Mouse (Mus musculus): ENCODE data around the gene Ggta1. TPM values are rescaled to one million over a fixed set of nuclear protein-coding genes. Genes with fewer than 3 reads are reported as not detected.

The Ggta1 gene
- polyA plus RNA-seq, 1 experiment from 2014 or later: 5.0 TPM

DNA sequence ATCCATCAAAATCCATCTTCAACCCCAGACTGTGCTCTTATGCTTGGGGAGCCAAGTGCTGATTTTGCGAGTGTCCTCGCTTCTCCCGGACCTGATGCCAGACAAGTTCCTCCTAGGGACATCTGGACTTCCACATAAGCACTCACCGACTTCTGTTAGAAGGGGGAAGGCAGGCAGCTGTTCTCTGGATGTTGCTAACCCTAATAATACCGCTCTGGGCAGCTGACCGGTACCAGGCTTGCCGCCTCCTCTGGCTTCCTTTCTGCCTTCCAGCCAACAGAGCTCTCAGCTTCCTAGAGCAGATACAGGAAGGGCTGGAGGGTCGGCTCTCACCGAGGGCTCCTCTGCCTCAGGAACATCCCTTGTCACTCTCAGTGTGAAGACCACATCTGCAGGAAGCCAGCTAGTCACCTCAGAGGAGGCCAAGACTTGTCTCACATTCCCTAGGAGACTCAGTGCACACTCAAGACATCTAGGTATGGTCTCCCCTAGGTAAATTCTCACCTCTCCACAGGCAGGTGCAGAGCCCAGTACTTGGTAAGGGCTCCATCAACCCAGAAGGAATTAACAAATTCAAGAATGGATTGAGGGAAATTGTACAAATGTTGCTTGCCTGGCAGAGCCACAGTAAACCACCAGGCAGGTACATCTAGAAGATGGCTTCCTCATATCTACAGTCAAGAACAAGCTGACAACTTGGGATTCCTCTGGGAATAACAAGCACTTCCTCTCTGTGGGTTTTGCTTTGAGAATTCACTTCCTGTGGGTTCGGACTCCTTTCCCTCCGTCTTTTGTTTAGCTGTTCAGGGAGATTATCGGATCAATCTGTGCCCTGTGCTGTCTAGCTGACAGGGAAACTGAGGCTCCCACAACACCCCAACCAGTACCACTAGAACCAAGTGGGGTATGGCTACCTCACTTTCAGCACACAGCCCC, 13.1 kb downstream of the Ggta1 start:
- no peak overlapping the region for H3K4me3 ChIP-seq
- no peak for DNase-seq (ENCODE audit: low spot score)
- 79% methylated on average over 12 of the region's 12 CpGs for WGBS
- H3K9me3 ChIP-seq: no peaks in the 10 kb centered on the region
- no peaks in the 10 kb centered on the region for H3K36me3 ChIP-seq
- H3K4me1 ChIP-seq (replicated peaks): peaks cover 39% of the 10 kb centered on the region
- no peaks in the 10 kb centered on the region for H3K27me3 ChIP-seq (ENCODE audit: insufficient read depth, poor library complexity, severe bottlenecking)
- H3K27ac ChIP-seq: no peak overlapping the region

DNA sequence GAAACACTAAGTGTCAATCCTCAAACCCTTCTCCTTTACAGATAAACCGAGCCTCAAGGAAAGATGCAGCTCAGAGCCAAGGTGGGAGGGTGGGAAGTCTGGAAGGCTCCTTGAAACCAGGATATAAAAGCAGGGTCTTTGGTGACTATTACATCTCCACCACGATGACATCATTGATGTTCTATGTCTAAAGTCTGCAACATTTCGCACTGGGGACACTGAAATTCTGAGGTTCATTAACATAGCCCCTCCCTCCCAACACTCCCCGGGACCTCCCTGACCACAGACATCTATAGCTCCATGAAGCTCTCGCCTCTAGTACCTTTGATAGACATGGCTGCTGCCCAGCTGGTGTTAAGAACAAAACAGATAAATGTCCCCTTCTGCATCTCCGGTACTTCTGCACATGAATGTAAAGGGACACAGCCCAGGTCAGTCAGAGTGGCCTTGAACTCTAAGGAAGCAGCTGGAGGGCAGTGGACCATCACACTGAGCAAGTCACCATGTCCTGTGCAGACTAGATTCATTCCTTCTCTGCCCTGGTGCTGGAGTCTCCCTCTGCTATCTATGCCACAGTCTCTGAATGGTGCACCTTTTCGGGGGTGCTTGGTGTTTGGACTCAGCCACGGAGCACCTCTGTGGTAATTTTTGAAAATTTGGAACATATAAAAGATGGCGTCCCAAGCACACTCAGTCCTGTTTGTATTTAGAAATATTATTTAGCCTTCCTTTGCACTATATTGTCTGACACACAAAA, 13.9 kb downstream of the Ggta1 start:
- no peaks in the 10 kb centered on the region for H3K9me3 ChIP-seq
- no peak for DNase-seq (ENCODE audit: low spot score)
- peaks cover 39% of the 10 kb centered on the region for H3K4me1 ChIP-seq (replicated peaks)
- 0 out of 2 replicates have a peak overlapping the region, but pooled peaks have one; percentile 29 for H3K27ac ChIP-seq
- no peaks in the 10 kb centered on the region for H3K27me3 ChIP-seq (ENCODE audit: insufficient read depth, poor library complexity, severe bottlenecking)
- H3K36me3 ChIP-seq: no peaks in the 10 kb centered on the region
- WGBS: 82% methylated on average over 9 of the region's 9 CpGs
- H3K4me3 ChIP-seq: no peak overlapping the region

DNA sequence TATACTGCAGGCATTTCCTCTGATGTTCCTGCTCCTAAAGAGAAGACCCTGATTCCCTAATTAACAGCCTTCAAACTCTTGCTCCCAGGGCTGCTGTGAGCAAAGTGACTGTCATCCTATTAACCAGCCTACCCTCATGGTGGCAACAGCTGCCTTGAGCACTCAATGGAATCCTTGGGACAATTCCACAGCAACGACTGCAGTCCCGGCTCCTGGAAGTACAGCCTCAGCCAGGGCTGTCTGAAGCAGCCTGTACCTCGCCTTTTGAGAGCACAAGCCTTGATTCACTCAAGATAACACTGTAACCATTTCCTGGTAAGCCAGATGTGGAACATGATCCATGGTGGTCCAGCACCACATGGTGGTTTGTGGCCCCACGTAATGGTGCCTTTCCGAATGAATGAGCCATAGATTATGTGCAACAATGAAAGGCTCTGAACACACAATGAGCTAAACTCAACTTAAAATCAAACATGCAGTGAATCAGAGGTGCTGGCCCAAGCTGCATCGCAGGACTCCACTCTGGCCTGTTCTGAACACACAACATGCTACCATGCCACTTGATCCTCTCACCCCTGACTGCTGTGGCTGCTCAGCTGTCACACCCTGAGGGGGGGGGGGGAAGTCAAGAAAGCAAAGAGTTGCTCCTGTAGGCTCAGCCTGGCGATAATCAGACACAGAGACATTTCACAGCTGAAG, 14.7 kb downstream of the Ggta1 start:
- DNase-seq (ENCODE audit: low spot score): no peak
- 71% methylated on average over 7 of the region's 7 CpGs for WGBS
- H3K4me3 ChIP-seq: no peak overlapping the region

GRCm38 (mm10) chr2:35447453-35447852, 15.6 kb downstream of the Ggta1 start:
- DNase-seq (ENCODE audit: low spot score): no peak
- peaks cover 39% of the 10 kb centered on the region for H3K4me1 ChIP-seq (replicated peaks)
- no peaks in the 10 kb centered on the region for H3K27me3 ChIP-seq (ENCODE audit: insufficient read depth, poor library complexity, severe bottlenecking)
- H3K27ac ChIP-seq: peak overlapping the region; percentile 0; the same call in 1 of the 2 replicates
- H3K9me3 ChIP-seq: no peaks in the 10 kb centered on the region
- H3K36me3 ChIP-seq: no peaks in the 10 kb centered on the region
- no peak overlapping the region for H3K4me3 ChIP-seq
- 81% methylated on average over 7 of the region's 7 CpGs for WGBS

More for the DNA sequence above, 14.7 kb downstream of the Ggta1 start:
- Histone ChIP-seq H3K9me3 (no peaks in the 10 kb centered on the region), H3K4me1 (replicated peaks) (peaks cover 39% of the 10 kb centered on the region), H3K27ac (0 out of 2 replicates have a peak overlapping the region, but pooled peaks have one; percentile 29), H3K36me3 (no peaks in the 10 kb centered on the region), H3K27me3 (ENCODE audit: insufficient read depth, poor library complexity, severe bottlenecking) (no peaks in the 10 kb centered on the region)

GRCm38 (mm10) chr2:35446798-35447197, 16.2 kb downstream of the Ggta1 start:
- 88% methylated on average over 8 of the region's 8 CpGs for WGBS
- DNase-seq (ENCODE audit: low spot score): no peak
- no peak overlapping the region for H3K27ac ChIP-seq
- H3K4me1 ChIP-seq (replicated peaks): peaks cover 39% of the 10 kb centered on the region
- no peaks in the 10 kb centered on the region for H3K9me3 ChIP-seq
- H3K27me3 ChIP-seq (ENCODE audit: insufficient read depth, poor library complexity, severe bottlenecking): no peaks in the 10 kb centered on the region
- H3K4me3 ChIP-seq: no peak overlapping the region
- H3K36me3 ChIP-seq: no peaks in the 10 kb centered on the region

DNA sequence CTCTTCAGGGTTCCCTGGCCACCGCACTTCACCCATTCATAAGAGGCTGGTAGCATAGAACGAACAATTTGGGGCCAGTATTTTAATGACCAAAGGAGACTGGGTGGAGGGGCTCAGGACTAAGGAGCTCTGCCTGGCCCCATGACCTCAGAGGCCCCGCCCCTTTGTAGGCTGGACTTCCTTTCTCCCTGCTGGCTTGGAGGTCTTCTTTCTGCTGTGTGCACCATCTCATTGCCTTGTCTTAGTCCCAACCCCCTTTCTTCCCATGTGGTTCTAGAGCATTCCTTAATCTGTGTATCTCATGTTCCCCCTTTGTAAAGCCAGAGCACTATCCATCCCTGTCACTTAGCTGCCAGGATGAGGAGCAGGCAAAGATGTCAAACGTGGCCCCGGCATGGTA, 16.7 kb downstream of the Ggta1 start:
- no peak overlapping the region for H3K4me3 ChIP-seq
- no peak for DNase-seq (ENCODE audit: low spot score)
- no peaks in the 10 kb centered on the region for H3K27me3 ChIP-seq (ENCODE audit: insufficient read depth, poor library complexity, severe bottlenecking)
- peak overlapping the region; percentile 35; the same call in 1 of the 2 replicates for H3K27ac ChIP-seq
- H3K4me1 ChIP-seq (replicated peaks): peaks cover 39% of the 10 kb centered on the region
- H3K36me3 ChIP-seq: no peaks in the 10 kb centered on the region
- H3K9me3 ChIP-seq: no peaks in the 10 kb centered on the region
- 84% methylated on average over 5 of the region's 5 CpGs for WGBS

DNA sequence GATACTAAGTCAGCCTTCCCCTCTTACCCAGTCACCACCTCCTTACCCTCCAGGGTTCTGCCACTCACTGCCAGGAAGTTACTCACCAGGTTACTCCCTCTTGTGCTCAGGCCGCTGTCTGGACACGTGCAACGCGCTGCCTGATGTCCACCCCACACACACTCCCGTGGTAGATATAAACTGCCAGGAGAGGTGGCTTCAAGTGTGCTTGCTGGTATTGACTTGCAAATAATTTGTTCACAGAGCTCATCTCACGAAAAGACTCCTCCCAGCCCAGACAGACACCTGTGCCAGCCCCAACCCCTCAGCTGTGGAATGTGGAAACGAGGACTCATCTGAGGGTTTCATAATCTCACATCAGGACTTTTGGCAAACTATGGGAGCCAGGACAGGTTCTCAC, 17.4 kb downstream of the Ggta1 start:
- no peaks in the 10 kb centered on the region for H3K27me3 ChIP-seq (ENCODE audit: insufficient read depth, poor library complexity, severe bottlenecking)
- 83% methylated on average over 7 of the region's 7 CpGs for WGBS
- H3K9me3 ChIP-seq: no peaks in the 10 kb centered on the region
- no peak for DNase-seq (ENCODE audit: low spot score)
- H3K4me1 ChIP-seq (replicated peaks): peaks cover 39% of the 10 kb centered on the region
- no peaks in the 10 kb centered on the region for H3K36me3 ChIP-seq
- H3K27ac ChIP-seq: no peak overlapping the region
- no peak overlapping the region for H3K4me3 ChIP-seq

DNA sequence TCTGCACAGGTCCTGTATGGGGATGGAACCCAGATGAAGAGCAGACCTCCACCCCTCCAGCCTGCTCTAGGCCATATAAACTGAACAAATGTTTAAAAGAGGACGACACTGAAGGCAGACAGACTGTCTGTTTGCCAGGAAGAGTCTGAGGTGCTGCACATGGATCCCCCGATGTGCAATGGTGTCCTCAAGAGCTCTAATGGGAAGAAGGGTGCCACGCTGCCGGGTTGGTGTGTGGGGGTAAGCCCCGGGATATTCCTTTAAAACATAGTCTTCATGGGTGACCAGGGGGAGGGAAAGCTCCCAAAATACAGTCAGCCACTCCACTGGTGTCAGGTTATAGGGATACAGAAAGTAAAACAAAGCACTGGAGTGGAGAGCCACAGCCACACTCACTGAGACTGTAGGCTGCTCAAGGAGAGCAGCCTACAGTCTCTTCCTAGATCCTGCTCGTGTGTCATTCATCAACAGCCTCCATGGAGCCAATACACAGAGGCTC, 18.2 kb downstream of the Ggta1 start:
- Histone ChIP-seq H3K27ac (no peak overlapping the region), H3K4me1 (replicated peaks) (peaks cover 35% of the 10 kb centered on the region), H3K36me3 (no peaks in the 10 kb centered on the region), H3K27me3 (ENCODE audit: insufficient read depth, poor library complexity, severe bottlenecking) (no peaks in the 10 kb centered on the region), H3K4me3 (no peak overlapping the region), H3K9me3 (no peaks in the 10 kb centered on the region)
- no peak for DNase-seq (ENCODE audit: low spot score)
- 86% methylated on average over 6 of the region's 6 CpGs for WGBS

GRCm38 (mm10) chr2:35443981-35444763, 18.9 kb downstream of the Ggta1 start:
- Histone ChIP-seq H3K4me1 (replicated peaks) (peaks cover 34% of the 10 kb centered on the region), H3K27me3 (ENCODE audit: insufficient read depth, poor library complexity, severe bottlenecking) (no peaks in the 10 kb centered on the region), H3K4me3 (no peak overlapping the region), H3K27ac (no peak overlapping the region), H3K36me3 (no peaks in the 10 kb centered on the region), H3K9me3 (no peaks in the 10 kb centered on the region)
- DNase-seq (ENCODE audit: low spot score): no peak
- 79% methylated on average over 16 of the region's 16 CpGs for whole genome bisulfite sequencing

GRCm38 (mm10) chr2:35443325-35443724, 19.7 kb downstream of the Ggta1 start:
- 78% methylated on average over 5 of the region's 5 CpGs for WGBS
- H3K9me3 ChIP-seq: no peaks in the 10 kb centered on the region
- H3K4me3 ChIP-seq: no peak overlapping the region
- H3K36me3 ChIP-seq: no peaks in the 10 kb centered on the region
- peaks cover 26% of the 10 kb centered on the region for H3K4me1 ChIP-seq (replicated peaks)
- H3K27me3 ChIP-seq (ENCODE audit: insufficient read depth, poor library complexity, severe bottlenecking): no peaks in the 10 kb centered on the region
- H3K27ac ChIP-seq: no peak overlapping the region
- no peak for DNase-seq (ENCODE audit: low spot score)

GRCm38 (mm10) chr2:35442079-35442478, 21.0 kb downstream of the Ggta1 start:
- H3K9me3 ChIP-seq: no peaks in the 10 kb centered on the region
- H3K4me1 ChIP-seq (replicated peaks): peaks cover 15% of the 10 kb centered on the region
- no peaks in the 10 kb centered on the region for H3K36me3 ChIP-seq
- DNase-seq (ENCODE audit: low spot score): no peak
- H3K4me3 ChIP-seq: no peak overlapping the region
- WGBS: 86% methylated on average over 6 of the region's 6 CpGs
- no peaks in the 10 kb centered on the region for H3K27me3 ChIP-seq (ENCODE audit: insufficient read depth, poor library complexity, severe bottlenecking)
- no peak overlapping the region for H3K27ac ChIP-seq

GRCm38 (mm10) chr2:35441419-35441818, 21.6 kb downstream of the Ggta1 start:
- Histone ChIP-seq H3K4me1 (replicated peaks) (peaks cover 12% of the 10 kb centered on the region), H3K4me3 (no peak overlapping the region), H3K36me3 (no peaks in the 10 kb centered on the region), H3K27me3 (ENCODE audit: insufficient read depth, poor library complexity, severe bottlenecking) (no peaks in the 10 kb centered on the region), H3K9me3 (no peaks in the 10 kb centered on the region), H3K27ac (no peak overlapping the region)
- WGBS: 84% methylated on average over 6 of the region's 6 CpGs
- no peak for DNase-seq (ENCODE audit: low spot score)

Data from hindbrain, embryonic 10.5 days (tissue).